Mouse (Mus musculus) right cerebral cortex, postnatal 4 days (tissue): ENCODE results near the gene Krt39.

ENCODE experiments used
- DNase-seq: peaks from one replicate; pipeline ENCODE4 v3.0.0-alpha.2; 2022

The Krt39 gene

DNA sequence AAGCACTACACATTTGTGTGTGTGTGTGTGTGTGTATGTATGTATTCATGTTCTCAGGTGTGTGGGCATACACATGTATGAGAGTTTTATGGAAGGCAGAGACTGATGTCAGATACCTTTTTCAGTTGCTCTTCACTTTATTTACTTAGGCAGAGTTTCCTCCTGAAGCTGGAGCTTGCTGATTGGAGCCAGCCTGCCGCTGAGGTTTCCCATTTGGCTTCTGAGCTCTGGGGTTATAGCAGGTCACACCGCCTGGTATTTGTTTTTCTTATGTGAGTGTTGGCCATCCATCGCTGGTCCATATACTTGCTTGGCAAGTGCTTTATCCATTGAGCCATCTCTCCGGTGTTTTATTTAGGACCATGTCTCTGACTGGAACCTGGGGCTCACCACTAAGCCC lies 51.9 kb downstream of the Krt39 start:
- DNase-seq: no peak

DNA sequence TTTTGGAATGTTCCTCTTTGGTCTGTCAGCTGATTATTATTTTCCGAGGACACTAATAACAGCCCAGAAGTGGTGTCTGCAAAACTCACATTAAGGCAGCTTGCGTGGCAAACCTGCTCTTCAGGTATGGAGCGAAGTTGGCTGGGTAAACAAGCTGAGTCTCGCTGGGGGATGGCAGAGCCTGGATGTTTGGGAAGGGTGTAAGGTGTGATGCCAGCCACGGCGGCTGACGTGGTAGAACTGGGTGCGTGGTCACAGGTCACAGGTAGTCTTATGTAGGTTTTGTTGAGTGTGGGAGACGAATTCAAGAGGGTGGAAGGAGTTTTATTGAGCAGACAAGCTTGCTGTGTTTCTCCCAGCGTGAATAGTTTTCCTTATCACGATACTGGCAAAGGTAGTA lies 52.6 kb downstream of the Krt39 start:
- no peak for DNase-seq

- no peak for DNase-seq
Observed at GRCm38 (mm10) chr11:99466316-99466715, 54.8 kb downstream of the Krt39 start.

DNA sequence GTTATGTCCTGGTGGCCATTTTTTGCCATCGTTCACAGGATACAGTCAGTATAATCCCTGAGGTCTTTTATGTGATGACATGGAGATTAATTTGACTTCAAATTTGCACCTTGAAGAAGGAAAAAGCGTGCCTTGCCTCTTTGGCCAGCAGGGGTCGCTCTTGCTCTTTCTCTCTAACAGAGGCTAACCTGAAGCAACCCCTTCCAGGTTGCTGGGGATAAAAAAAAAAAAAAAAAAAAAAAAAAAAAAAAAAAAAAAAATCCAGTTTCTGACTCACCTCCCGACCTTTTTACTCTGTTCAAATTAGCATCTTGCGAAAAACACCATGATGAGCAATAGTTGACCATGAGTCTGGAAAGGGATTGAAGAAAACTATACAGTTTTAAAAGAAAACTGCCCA lies 56.3 kb downstream of the Krt39 start:
- DNase-seq: peak; percentile 98
